Mouse (Mus musculus): Measurements from ENCODE around the gene Tmem198. TPM values are rescaled to one million over a fixed set of nuclear protein-coding genes. Genes with fewer than 3 reads are reported as not detected.

The Tmem198 gene
- polyA plus RNA-seq (2014; fragmentation: Nextera tagmentation; extraction: Ambion mirVana): 8.9 and 9.4 TPM in 2 replicates

DNA sequence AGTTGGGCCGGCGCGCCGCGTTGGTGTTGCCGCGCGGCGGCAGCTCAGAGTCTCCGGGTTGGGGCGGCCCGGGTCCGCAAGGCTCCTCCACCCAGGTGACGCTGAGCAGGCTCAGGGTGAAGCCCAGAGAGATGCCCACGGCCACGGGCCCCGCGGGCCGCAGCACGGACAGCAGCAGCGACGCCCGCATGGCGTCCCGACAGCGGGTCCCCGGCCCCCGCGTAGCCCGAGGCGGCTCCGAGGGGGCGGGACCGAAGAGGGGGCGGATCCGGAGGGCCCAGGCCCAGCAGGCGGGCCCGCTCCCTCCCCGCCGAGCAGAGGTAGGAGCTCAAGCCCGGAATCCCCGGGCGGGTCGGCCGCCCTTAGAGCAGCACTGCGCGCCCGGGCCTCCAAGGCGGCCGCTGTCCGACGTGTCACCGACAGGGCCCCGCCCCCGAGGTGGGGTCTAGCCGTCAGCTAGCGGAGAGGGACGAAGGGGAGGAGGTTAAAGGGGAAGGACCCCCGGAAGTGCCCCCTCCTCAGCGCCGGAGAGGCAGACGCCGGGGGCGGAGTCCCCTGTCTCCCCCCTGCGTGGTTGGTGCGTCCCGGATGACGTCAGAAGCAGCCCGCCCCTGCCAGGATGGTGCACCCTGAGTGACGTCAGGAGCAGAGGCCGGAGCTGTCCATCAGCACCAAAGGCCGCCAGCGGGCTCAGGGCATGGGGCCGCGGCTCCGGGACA is at the start of gene Tmem198, which contains the start of gene Chpf:
Gene Tmem198, plus strand, starts transcription at position 617 of the 719 bp plus-strand sequence.
Gene Chpf, minus strand, starts transcription at position 392 of the 719 bp plus-strand sequence.
- no peaks in the 10 kb centered on the region; the same call in 1 of the 2 replicates for H3K36me3 ChIP-seq (ENCODE audit: control insufficient read depth, insufficient read depth, low read length)
- no peaks in the 10 kb centered on the region for H3K9me3 ChIP-seq (ENCODE audit: control insufficient read depth, low read length)
- peak within 1 kb of the TSS; percentile 72 for H3K9ac ChIP-seq (ENCODE audit: low read length)
- H3K27ac ChIP-seq (ENCODE audit: low read depth, low read length): 0 out of 2 replicates have a peak within 1 kb of the TSS, but pooled peaks have one; percentile 46
- H3K27me3 ChIP-seq (ENCODE audit: control insufficient read depth, insufficient read depth, low read length): peaks cover 15% of the 10 kb centered on the region
- ATAC-seq (replicated peaks; ENCODE audit: low FRiP score) (peak; percentile 92), DNase-seq (ENCODE audit: low spot score) (peak; percentile 100)
- WGBS: under 1% methylated on average over 60 of the region's 76 CpGs
- H3K4me1 ChIP-seq (replicated peaks; ENCODE audit: control insufficient read depth, insufficient read depth, low read length): peaks cover 15% of the 10 kb centered on the region; the same call in 1 of the 2 replicates
- peak within 1 kb of the TSS; percentile 83 for H3K4me2 ChIP-seq (ENCODE audit: low read depth, low read length, severe bottlenecking)
- peak within 1 kb of the TSS; percentile 82 for H3K4me3 ChIP-seq (ENCODE audit: low read depth, low read length)

DNA sequence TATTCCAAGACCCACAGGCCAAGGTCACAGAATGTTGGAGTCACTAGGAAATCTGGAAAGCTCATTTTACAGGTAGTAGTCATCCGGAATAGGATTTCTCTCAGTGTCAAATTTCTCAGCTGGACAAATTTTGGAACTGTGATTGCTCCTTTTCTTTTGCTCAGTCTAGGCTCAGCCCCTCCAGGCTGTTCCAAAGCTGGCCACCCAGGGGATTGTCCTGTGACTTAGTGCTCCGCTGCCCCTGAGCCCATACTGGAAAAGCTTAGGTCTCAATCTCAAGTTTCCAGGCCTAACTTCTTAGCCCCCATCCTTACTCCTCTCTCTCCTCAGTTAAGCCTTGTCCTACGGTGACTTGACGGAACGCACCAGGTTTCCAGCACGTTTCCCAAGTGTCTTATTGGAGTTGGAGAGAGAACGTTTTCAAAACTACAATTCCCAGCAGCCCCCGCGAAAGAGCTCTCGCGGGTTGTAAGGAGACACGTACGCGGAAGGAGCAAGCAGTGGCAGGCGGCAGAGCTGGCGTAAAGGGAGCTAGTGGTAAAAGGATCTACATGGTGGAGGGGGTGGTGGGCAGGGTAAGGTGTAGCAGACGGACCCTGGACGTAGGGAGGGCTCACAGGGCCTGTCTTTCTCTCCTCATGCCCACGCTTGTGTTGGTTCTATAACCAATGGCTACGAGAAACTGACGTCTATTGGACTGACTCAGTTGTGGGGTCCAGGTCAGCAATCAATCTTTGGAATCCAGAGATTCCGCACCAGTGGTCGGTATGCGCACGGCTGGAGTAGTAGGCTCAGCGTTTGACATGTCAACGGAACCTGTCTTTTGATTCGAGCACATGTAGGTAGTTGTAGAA is 43.6 kb upstream of the Tmem198 start, which contains the start of gene Gmppa:
Gene Gmppa, plus strand, starts transcription at position 456 of the 854 bp plus-strand sequence.
- H3K4me2 ChIP-seq (ENCODE audit: low read depth, low read length, severe bottlenecking): peak within 1 kb of the TSS; percentile 67
- WGBS: 6% methylated on average over 28 of the region's 28 CpGs
- ATAC-seq (replicated peaks; ENCODE audit: low FRiP score) (peak; percentile 88), DNase-seq (ENCODE audit: low spot score) (peak; percentile 87)
- H3K9me3 ChIP-seq (ENCODE audit: control insufficient read depth, low read length): no peaks in the 10 kb centered on the region
- peak within 1 kb of the TSS; percentile 53 for H3K4me3 ChIP-seq (ENCODE audit: low read depth, low read length)
- H3K27me3 ChIP-seq (ENCODE audit: control insufficient read depth, insufficient read depth, low read length): no peaks in the 10 kb centered on the region
- no peaks in the 10 kb centered on the region for H3K36me3 ChIP-seq (ENCODE audit: control insufficient read depth, insufficient read depth, low read length)
- H3K9ac ChIP-seq (ENCODE audit: low read length): peak within 1 kb of the TSS; percentile 63
- H3K27ac ChIP-seq (ENCODE audit: low read depth, low read length): no peak within 1 kb of the TSS
- H3K4me1 ChIP-seq (replicated peaks; ENCODE audit: control insufficient read depth, insufficient read depth, low read length): peaks cover 5% of the 10 kb centered on the region; the same call in 1 of the 2 replicates

DNA sequence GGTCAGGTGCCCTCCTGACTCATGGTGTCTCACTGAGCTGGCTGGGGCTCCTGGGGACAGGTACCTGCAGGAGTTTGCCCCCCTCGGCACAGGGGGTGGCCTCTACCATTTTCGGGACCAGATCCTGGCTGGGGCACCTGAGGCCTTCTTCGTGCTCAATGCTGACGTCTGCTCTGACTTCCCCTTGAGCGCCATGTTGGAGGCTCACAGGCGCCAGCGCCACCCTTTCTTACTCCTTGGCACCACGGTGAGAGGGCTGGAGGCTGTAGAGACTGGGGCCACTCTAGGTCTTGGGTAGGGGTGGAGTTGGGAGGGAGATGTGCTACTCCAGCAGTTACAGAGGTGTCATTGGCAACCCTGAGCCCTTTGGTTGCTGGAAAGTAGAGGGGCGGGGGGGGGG is 40.5 kb upstream of the Tmem198 start:
- Histone ChIP-seq H3K4me1 (replicated peaks; ENCODE audit: control insufficient read depth, insufficient read depth, low read length) (peaks cover 15% of the 10 kb centered on the region), H3K9ac (ENCODE audit: low read length) (no peak overlapping the region), H3K36me3 (ENCODE audit: control insufficient read depth, insufficient read depth, low read length) (no peaks in the 10 kb centered on the region), H3K9me3 (ENCODE audit: control insufficient read depth, low read length) (no peaks in the 10 kb centered on the region), H3K4me2 (ENCODE audit: low read depth, low read length, severe bottlenecking) (no peak overlapping the region), H3K4me3 (ENCODE audit: low read depth, low read length) (no peak overlapping the region), H3K27me3 (ENCODE audit: control insufficient read depth, insufficient read depth, low read length) (no peaks in the 10 kb centered on the region), H3K27ac (ENCODE audit: low read depth, low read length) (no peak overlapping the region)
- DNase-seq (ENCODE audit: low spot score) (no peak), ATAC-seq (replicated peaks; ENCODE audit: low FRiP score) (no peak)
- 82% methylated on average over 8 of the region's 9 CpGs for WGBS

DNA sequence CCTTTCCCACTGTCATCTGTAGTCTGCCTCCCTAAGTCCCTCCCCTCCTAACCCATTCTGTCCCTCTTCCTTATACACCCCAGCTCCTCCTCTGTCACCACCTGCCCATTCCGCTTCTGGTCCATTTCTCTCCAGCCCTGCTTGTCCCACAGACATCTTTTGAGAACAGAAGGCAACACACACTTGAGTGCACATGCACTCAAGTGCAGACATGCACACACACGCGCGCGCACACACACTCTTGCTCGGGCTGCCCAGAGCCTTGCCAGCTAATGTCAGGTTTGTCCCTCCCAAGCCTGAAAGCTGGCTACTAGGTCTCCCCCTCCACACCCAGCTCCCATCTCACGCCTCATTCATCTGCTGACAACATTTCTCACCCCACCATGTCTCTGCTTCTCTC is 38.7 kb upstream of the Tmem198 start:
- DNase-seq (ENCODE audit: low spot score): no peak
- no peak overlapping the region for H3K4me3 ChIP-seq (ENCODE audit: low read depth, low read length)
- no peaks in the 10 kb centered on the region for H3K9me3 ChIP-seq (ENCODE audit: control insufficient read depth, low read length)
- no peak overlapping the region for H3K4me2 ChIP-seq (ENCODE audit: low read depth, low read length, severe bottlenecking)
- no peak overlapping the region for H3K9ac ChIP-seq (ENCODE audit: low read length)
- peaks cover 23% of the 10 kb centered on the region for H3K4me1 ChIP-seq (replicated peaks; ENCODE audit: control insufficient read depth, insufficient read depth, low read length)
- peaks cover 3% of the 10 kb centered on the region; the same call in 1 of the 2 replicates for H3K27me3 ChIP-seq (ENCODE audit: control insufficient read depth, insufficient read depth, low read length)
- no peak overlapping the region for H3K27ac ChIP-seq (ENCODE audit: low read depth, low read length)
- no peaks in the 10 kb centered on the region for H3K36me3 ChIP-seq (ENCODE audit: control insufficient read depth, insufficient read depth, low read length)
- no peak for ATAC-seq (replicated peaks; ENCODE audit: low FRiP score)
- WGBS: 88% methylated on average over 7 of the region's 7 CpGs

DNA sequence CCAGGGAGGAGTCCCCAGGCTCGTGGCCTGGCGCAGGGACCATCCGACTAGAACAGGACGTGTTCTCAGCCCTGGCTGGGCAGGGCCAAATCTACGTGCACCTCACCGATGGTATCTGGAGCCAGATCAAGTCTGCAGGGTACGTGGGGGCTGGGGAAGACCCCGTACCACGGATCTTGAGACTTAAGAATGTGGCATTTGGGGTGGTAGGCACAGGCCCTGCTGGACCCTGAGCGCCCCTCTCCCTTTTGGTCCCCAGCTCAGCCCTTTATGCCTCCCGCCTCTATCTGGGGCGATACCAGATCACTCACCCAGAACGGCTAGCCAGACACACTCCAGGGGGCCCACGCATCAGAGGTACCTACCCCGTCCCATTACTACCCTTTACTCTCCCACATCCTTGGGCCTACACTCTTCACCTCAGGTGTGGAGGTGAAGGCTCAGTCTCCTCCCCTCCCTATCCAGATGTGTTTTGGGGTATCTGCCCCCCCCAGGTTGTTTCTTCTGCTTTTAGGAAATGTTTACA is 37.8 kb upstream of the Tmem198 start:
- WGBS: 86% methylated on average over 15 of the region's 15 CpGs
- no peaks in the 10 kb centered on the region for H3K36me3 ChIP-seq (ENCODE audit: control insufficient read depth, insufficient read depth, low read length)
- H3K27me3 ChIP-seq (ENCODE audit: control insufficient read depth, insufficient read depth, low read length): peaks cover 3% of the 10 kb centered on the region
- no peak overlapping the region for H3K9ac ChIP-seq (ENCODE audit: low read length)
- ATAC-seq (replicated peaks; ENCODE audit: low FRiP score) (no peak), DNase-seq (ENCODE audit: low spot score) (no peak)
- H3K9me3 ChIP-seq (ENCODE audit: control insufficient read depth, low read length): no peaks in the 10 kb centered on the region
- no peak overlapping the region for H3K27ac ChIP-seq (ENCODE audit: low read depth, low read length)
- H3K4me3 ChIP-seq (ENCODE audit: low read depth, low read length): no peak overlapping the region
- H3K4me1 ChIP-seq (replicated peaks; ENCODE audit: control insufficient read depth, insufficient read depth, low read length): peaks cover 23% of the 10 kb centered on the region
- H3K4me2 ChIP-seq (ENCODE audit: low read depth, low read length, severe bottlenecking): no peak overlapping the region

DNA sequence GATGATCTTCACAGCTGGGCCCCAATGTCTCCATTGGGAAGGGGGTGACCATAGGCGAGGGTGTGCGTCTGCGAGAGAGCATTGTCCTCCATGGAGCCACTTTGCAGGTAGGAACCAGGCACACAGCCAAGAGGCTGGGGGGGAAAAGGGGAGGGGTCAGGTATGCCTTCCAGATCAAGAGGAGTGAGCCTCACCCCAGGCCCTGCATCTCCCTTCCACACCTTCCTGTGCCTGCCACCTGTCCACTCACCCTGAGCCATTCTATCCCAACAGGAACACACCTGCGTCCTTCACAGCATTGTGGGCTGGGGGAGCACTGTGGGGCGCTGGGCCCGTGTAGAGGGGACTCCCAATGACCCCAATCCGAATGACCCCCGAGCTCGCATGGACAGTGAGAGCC is 37.2 kb upstream of the Tmem198 start:
- Histone ChIP-seq H3K9ac (ENCODE audit: low read length) (no peak overlapping the region), H3K27me3 (ENCODE audit: control insufficient read depth, insufficient read depth, low read length) (peaks cover 7% of the 10 kb centered on the region), H3K36me3 (ENCODE audit: control insufficient read depth, insufficient read depth, low read length) (no peaks in the 10 kb centered on the region), H3K27ac (ENCODE audit: low read depth, low read length) (no peak overlapping the region), H3K4me3 (ENCODE audit: low read depth, low read length) (no peak overlapping the region), H3K9me3 (ENCODE audit: control insufficient read depth, low read length) (no peaks in the 10 kb centered on the region), H3K4me1 (replicated peaks; ENCODE audit: control insufficient read depth, insufficient read depth, low read length) (peaks cover 28% of the 10 kb centered on the region), H3K4me2 (ENCODE audit: low read depth, low read length, severe bottlenecking) (no peak overlapping the region)
- no peak for ATAC-seq (replicated peaks; ENCODE audit: low FRiP score)
- no peak for DNase-seq (ENCODE audit: low spot score)
- 85% methylated on average over 9 of the region's 9 CpGs for WGBS

DNA sequence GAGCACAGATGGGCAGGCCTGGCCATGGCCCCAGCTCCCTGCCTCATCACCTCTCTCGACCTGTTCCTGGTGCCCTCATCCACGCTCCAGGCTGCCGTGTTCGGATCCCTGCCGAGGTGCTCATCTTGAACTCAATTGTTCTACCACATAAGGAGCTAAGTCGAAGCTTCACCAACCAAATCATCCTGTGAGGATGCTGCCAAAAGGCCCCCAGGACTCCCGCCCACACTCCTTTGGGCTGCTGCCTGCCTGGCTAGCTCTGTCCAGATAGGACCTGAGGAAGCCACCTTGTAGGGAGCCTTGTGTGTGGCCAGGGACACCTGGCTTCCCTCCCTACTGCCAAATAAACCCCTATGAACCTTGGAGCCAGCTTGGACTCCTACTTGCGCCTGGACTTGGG is 36.5 kb upstream of the Tmem198 start:
- Histone ChIP-seq H3K4me2 (ENCODE audit: low read depth, low read length, severe bottlenecking) (no peak overlapping the region), H3K9ac (ENCODE audit: low read length) (no peak overlapping the region), H3K27ac (ENCODE audit: low read depth, low read length) (no peak overlapping the region), H3K4me3 (ENCODE audit: low read depth, low read length) (no peak overlapping the region), H3K9me3 (ENCODE audit: control insufficient read depth, low read length) (no peaks in the 10 kb centered on the region), H3K27me3 (ENCODE audit: control insufficient read depth, insufficient read depth, low read length) (peaks cover 14% of the 10 kb centered on the region), H3K36me3 (ENCODE audit: control insufficient read depth, insufficient read depth, low read length) (no peaks in the 10 kb centered on the region), H3K4me1 (replicated peaks; ENCODE audit: control insufficient read depth, insufficient read depth, low read length) (peaks cover 35% of the 10 kb centered on the region)
- WGBS: 24% methylated on average over 8 of the region's 8 CpGs
- DNase-seq (ENCODE audit: low spot score) (no peak), ATAC-seq (replicated peaks; ENCODE audit: low FRiP score) (no peak)

DNA sequence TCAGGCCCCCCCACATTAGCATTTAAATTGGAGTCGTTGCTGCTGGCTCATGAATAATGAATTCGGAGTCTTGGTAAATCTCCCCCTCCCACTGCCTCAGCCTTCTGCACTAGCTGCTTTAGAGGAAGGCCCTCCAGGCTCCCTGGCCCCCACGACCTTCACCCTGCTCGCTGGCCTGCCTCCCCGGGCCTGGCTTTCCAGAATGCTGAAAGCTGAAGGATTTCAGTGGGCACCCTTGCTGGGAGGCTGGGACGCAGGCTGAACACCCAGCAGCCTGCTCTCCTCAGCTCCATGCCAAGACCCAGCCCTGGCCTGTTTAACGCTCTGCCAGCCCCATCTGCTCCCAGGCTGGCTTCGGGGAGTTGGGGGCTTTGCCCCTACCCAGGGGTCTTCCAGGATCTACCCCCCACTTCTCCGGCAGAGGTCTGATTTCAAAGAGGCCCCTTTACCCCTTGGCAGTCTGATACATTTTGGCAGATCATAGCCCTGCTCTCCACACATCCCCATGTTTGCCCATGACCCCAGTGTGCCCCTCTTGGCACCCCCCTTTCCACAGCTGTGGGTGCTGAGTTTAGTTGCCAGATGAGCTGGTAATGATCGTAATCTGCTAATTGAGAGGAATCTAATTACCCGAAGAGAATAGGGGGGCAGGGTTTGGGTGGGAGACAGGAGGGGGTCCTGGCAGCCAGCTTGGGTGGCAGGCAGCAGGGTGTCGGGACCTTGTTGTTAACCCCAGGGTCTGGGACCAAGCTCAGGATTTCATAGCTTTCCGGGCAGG is 35.9 kb upstream of the Tmem198 start:
- H3K4me1 ChIP-seq (replicated peaks; ENCODE audit: control insufficient read depth, insufficient read depth, low read length): peaks cover 40% of the 10 kb centered on the region
- WGBS: 20% methylated on average over 13 of the region's 13 CpGs
- no peaks in the 10 kb centered on the region for H3K9me3 ChIP-seq (ENCODE audit: control insufficient read depth, low read length)
- DNase-seq (ENCODE audit: low spot score) (no peak), ATAC-seq (replicated peaks; ENCODE audit: low FRiP score) (no peak)
- H3K27me3 ChIP-seq (ENCODE audit: control insufficient read depth, insufficient read depth, low read length): peaks cover 17% of the 10 kb centered on the region
- no peak overlapping the region for H3K4me3 ChIP-seq (ENCODE audit: low read depth, low read length)
- peak overlapping the region; percentile 44 for H3K9ac ChIP-seq (ENCODE audit: low read length)
- H3K27ac ChIP-seq (ENCODE audit: low read depth, low read length): peak overlapping the region; percentile 41; the same call in 1 of the 2 replicates
- H3K4me2 ChIP-seq (ENCODE audit: low read depth, low read length, severe bottlenecking): no peak overlapping the region
- H3K36me3 ChIP-seq (ENCODE audit: control insufficient read depth, insufficient read depth, low read length): no peaks in the 10 kb centered on the region
